Mouse (Mus musculus) gastrocnemius, postnatal 36 days (tissue): ENCODE measurements around the gene Lmf1. TPM values are rescaled to one million over a fixed set of nuclear protein-coding genes. Genes with fewer than 3 reads are reported as not detected.

Experiments
- DNase-seq, 2 experiments: peaks; one replicate each; pipeline ENCODE4 v3.0.0; 2022
- intact Hi-C: fragments of 180-260 bp; cut with DNase I; formaldehyde crosslinking; loops from one replicate; pipeline ENCODE4 v1.15.1; 2025
- long read RNA-seq, 2 experiments: library from polyadenylated mRNA; stranded (forward); transcript quantifications; one replicate each; pipeline ENCODE4 v2.0.0; 2021
- total RNA-seq, 2 experiments: library from RNA; stranded (reverse); gene quantifications; 2 replicates each; pipeline ENCODE4 v1.2.3; 2021

Gene Lmf1
- total RNA-seq, result 10 to 100 TPM; 13.1 to 13.9 TPM
- long read RNA-seq, experiment 1, partial matches to known transcripts, result 0 of 10 reads
- long read RNA-seq, experiment 1, other reads (novel, unspliced or antisense), result 8 of 10 reads
- long read RNA-seq, experiment 2, partial matches to known transcripts, result 4 of 20 reads
- long read RNA-seq, experiment 2, other reads (novel, unspliced or antisense), result 13 of 20 reads

GRCm38 (mm10) chr17:25578920-25579319 is at the start of gene Lmf1:
Gene Lmf1, plus strand, starts transcription at chr17:25579085.
- intact Hi-C loops, result no loop called here
- peak; percentile 95 to 97 for DNase-seq

GRCm38 (mm10) chr17:25530357-25531022 is 48.4 kb upstream of the Lmf1 start:
- intact Hi-C loops, result no loop called here
- peak in 1 of 2 experiments; percentile 12 for DNase-seq

- intact Hi-C loops, result no loop called here
- peak in 1 of 2 experiments; percentile 35 for DNase-seq
Observed at GRCm38 (mm10) chr17:25538945-25539875, 39.7 kb upstream of the Lmf1 start.

DNA sequence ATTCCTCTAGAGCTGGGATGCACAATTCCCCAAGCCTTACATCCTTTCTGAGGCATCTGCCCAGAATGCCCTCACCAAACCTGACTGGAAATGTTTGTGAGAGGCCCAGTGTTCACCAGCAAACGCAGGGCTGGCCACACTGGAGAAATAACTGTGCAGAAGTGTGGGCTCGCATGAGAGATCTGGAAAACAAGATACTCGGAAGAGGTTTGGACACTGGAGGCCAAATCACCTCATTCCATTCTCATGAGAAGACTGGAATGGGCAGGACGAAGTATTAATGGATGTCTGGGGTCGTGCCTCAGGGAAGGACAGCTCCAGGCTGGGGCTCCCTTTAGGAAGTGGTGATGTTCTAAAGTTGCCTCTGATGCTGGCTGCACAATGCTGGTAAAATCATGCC is 38.2 kb upstream of the Lmf1 start:
- intact Hi-C loops, result no loop called here
- DNase-seq, result no peak

GRCm38 (mm10) chr17:25541768-25542167 is 37.1 kb upstream of the Lmf1 start:
- DNase-seq, result no peak
- intact Hi-C loops, result no loop called here

- no peak for DNase-seq
- intact Hi-C loops, result no loop called here
Observed at GRCm38 (mm10) chr17:25547026-25547425, 31.9 kb upstream of the Lmf1 start.

- intact Hi-C loops, result no loop called here
- DNase-seq, result no peak
Observed at GRCm38 (mm10) chr17:25550020-25550419, 28.9 kb upstream of the Lmf1 start.

- intact Hi-C loops, result no loop called here
- no peak for DNase-seq
Observed at GRCm38 (mm10) chr17:25551313-25551712, 27.6 kb upstream of the Lmf1 start.

- intact Hi-C loops, result no loop called here
- DNase-seq, result no peak
Observed at GRCm38 (mm10) chr17:25555159-25555558, 23.7 kb upstream of the Lmf1 start.

GRCm38 (mm10) chr17:25555666-25556629 is 22.9 kb upstream of the Lmf1 start:
- DNase-seq, result no peak
- intact Hi-C loops, result no loop called here

- intact Hi-C loops, result no loop called here
- DNase-seq, result no peak
Observed at GRCm38 (mm10) chr17:25556630-25557354, 22.1 kb upstream of the Lmf1 start.

DNA sequence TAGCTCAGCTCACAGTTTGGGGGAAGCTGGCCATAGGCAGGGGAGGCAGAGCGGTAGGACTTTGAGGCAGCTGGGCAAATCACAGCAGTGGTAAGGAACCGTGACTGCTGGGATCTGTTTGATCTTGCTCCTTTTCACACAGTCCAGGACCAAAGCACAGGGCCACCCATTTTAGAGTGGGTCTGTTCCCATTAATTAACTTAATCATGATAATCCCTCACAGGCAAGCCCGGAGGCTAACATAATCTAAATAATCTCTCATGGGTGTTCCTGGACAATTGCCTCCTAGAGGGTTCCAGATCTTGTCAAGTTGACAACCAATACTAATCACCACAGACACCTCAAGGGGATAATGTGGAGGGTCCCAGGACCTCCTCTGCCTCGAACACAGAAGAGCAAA is 19.3 kb upstream of the Lmf1 start:
- no peak for DNase-seq
- intact Hi-C loops, result no loop called here

GRCm38 (mm10) chr17:25560554-25561222 is 18.2 kb upstream of the Lmf1 start:
- DNase-seq, result no peak
- intact Hi-C loops, result no loop called here

- intact Hi-C loops, result no loop called here
Observed at GRCm38 (mm10) chr17:25561223-25562028, 17.5 kb upstream of the Lmf1 start.

GRCm38 (mm10) chr17:25564481-25564880 is 14.4 kb upstream of the Lmf1 start:
- DNase-seq, result no peak
- intact Hi-C loops, result no loop called here

More at GRCm38 (mm10) chr17:25561223-25562028, 17.5 kb upstream of the Lmf1 start:
- DNase-seq, result no peak

DNA sequence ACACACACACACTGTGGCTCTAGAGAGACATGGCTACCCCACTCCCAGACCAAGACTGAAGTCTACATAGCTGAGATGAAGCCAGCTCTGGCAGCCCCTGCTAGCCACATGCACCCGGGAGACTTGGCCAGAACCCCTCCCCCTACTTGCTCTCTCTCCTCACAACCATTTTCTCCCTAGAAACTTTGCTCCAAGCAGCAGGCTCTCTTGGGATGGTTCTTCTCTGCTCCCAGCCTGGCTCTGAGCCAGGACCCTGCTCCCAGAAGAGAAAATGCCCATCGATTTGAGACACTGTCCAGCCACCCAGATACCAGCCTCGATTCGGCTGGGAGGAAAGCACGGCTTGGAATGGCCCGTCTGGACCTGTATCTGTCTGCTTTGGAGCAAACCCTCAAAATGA is 13.6 kb upstream of the Lmf1 start:
- no peak for DNase-seq
- intact Hi-C loops, result no loop called here

- DNase-seq, result no peak
- intact Hi-C loops, result loop anchor here (2.0 kb wide), 1 partner anchor 133 kb away; no protein-coding TSS in a partner anchor
Observed at GRCm38 (mm10) chr17:25565860-25566600, 12.9 kb upstream of the Lmf1 start.
